Mouse (Mus musculus): ENCODE data around the gene Olfr1389. TPM values are rescaled to one million over a fixed set of nuclear protein-coding genes. Genes with fewer than 3 reads are reported as not detected.
"Not testable (repeated sequence)": the region's sequence is repeated elsewhere in the genome, so short reads cannot be mapped to it uniquely, and the experiment has no call there.

Gene Olfr1389
- not detected in 2 replicates for polyA plus RNA-seq (2015; fragmentation: Nextera tagmentation; extraction: Ambion mirVana)

- no peaks in the 10 kb centered on the region for H3K27me3 ChIP-seq (ENCODE audit: control insufficient read depth, insufficient read depth, low read length)
- ATAC-seq (replicated peaks; ENCODE audit: extremely low read depth, insufficient read depth, low FRiP score), result no peak
- H3K9ac ChIP-seq (ENCODE audit: low read length), result no peak within 1 kb of the TSS
- no peak within 1 kb of the TSS for H3K27ac ChIP-seq (ENCODE audit: low read length)
- WGBS, result 67% methylated on average over 2 of the region's 2 CpGs
- no peaks in the 10 kb centered on the region for H3K9me3 ChIP-seq (replicated peaks; ENCODE audit: control insufficient read depth, low read length)
- H3K4me2 ChIP-seq (ENCODE audit: low read depth, low read length), result no peak within 1 kb of the TSS
- H3K4me1 ChIP-seq (ENCODE audit: control insufficient read depth, insufficient read depth, low read length), result no peaks in the 10 kb centered on the region
- no peaks in the 10 kb centered on the region for H3K36me3 ChIP-seq (ENCODE audit: control insufficient read depth, insufficient read depth)
- no peak within 1 kb of the TSS for H3K4me3 ChIP-seq (ENCODE audit: low read length)
These were observed at the start of gene Olfr1389 for GRCm38 (mm10) chr11:49422767-49423166. Gene Olfr1389, plus strand, starts transcription at chr11:49423067.

- Histone ChIP-seq H3K9me3 (replicated peaks; ENCODE audit: control insufficient read depth, low read length) (no peaks in the 10 kb centered on the region), H3K4me2 (ENCODE audit: low read depth, low read length) (no peak overlapping the region), H3K36me3 (ENCODE audit: control insufficient read depth, insufficient read depth) (no peaks in the 10 kb centered on the region), H3K4me3 (ENCODE audit: low read length) (no peak overlapping the region), H3K27me3 (ENCODE audit: control insufficient read depth, insufficient read depth, low read length) (no peaks in the 10 kb centered on the region), H3K27ac (ENCODE audit: low read length) (no peak overlapping the region), H3K4me1 (ENCODE audit: control insufficient read depth, insufficient read depth, low read length) (no peaks in the 10 kb centered on the region), H3K9ac (ENCODE audit: low read length) (no peak overlapping the region)
- ATAC-seq (replicated peaks; ENCODE audit: extremely low read depth, insufficient read depth, low FRiP score), result no peak
These were observed 39.7 kb upstream of the Olfr1389 start for GRCm38 (mm10) chr11:49383133-49383532.

GRCm38 (mm10) chr11:49386118-49386517 is 36.7 kb upstream of the Olfr1389 start:
- H3K4me2 ChIP-seq (ENCODE audit: low read depth, low read length); ATAC-seq (replicated peaks; ENCODE audit: extremely low read depth, insufficient read depth, low FRiP score): not testable (repeated sequence)
- WGBS, result 84% methylated on average over 7 of the region's 7 CpGs

GRCm38 (mm10) chr11:49392707-49393106 is 30.2 kb upstream of the Olfr1389 start:
- H3K4me2 ChIP-seq (ENCODE audit: low read depth, low read length), result not testable (repeated sequence)

More at GRCm38 (mm10) chr11:49386118-49386517, 36.7 kb upstream of the Olfr1389 start:
- not testable (repeated sequence) for H3K27ac ChIP-seq (ENCODE audit: low read length); H3K9me3 ChIP-seq (replicated peaks; ENCODE audit: control insufficient read depth, low read length); H3K36me3 ChIP-seq (ENCODE audit: control insufficient read depth, insufficient read depth); H3K4me3 ChIP-seq (ENCODE audit: low read length); H3K27me3 ChIP-seq (ENCODE audit: control insufficient read depth, insufficient read depth, low read length); H3K4me1 ChIP-seq (ENCODE audit: control insufficient read depth, insufficient read depth, low read length); H3K9ac ChIP-seq (ENCODE audit: low read length)

GRCm38 (mm10) chr11:49406784-49407183 is 16.1 kb upstream of the Olfr1389 start:
- Histone ChIP-seq H3K27me3 (ENCODE audit: control insufficient read depth, insufficient read depth, low read length) (no peaks in the 10 kb centered on the region), H3K27ac (ENCODE audit: low read length) (no peak overlapping the region)
- 73% methylated on average over 3 of the region's 3 CpGs for WGBS

More at GRCm38 (mm10) chr11:49392707-49393106, 30.2 kb upstream of the Olfr1389 start:
- not testable (repeated sequence) for H3K4me1 ChIP-seq (ENCODE audit: control insufficient read depth, insufficient read depth, low read length); H3K9me3 ChIP-seq (replicated peaks; ENCODE audit: control insufficient read depth, low read length); H3K27me3 ChIP-seq (ENCODE audit: control insufficient read depth, insufficient read depth, low read length); H3K9ac ChIP-seq (ENCODE audit: low read length); H3K27ac ChIP-seq (ENCODE audit: low read length); H3K4me3 ChIP-seq (ENCODE audit: low read length); H3K36me3 ChIP-seq (ENCODE audit: control insufficient read depth, insufficient read depth); ATAC-seq (replicated peaks; ENCODE audit: extremely low read depth, insufficient read depth, low FRiP score)
- WGBS, result 78% methylated on average over 1 of the region's 1 CpGs

GRCm38 (mm10) chr11:49410540-49410939 is 12.3 kb upstream of the Olfr1389 start:
- Histone ChIP-seq H3K27ac (ENCODE audit: low read length) (no peak overlapping the region), H3K9ac (ENCODE audit: low read length) (no peak overlapping the region), H3K9me3 (replicated peaks; ENCODE audit: control insufficient read depth, low read length) (no peaks in the 10 kb centered on the region), H3K4me3 (ENCODE audit: low read length) (no peak overlapping the region), H3K4me2 (ENCODE audit: low read depth, low read length) (no peak overlapping the region), H3K4me1 (ENCODE audit: control insufficient read depth, insufficient read depth, low read length) (no peaks in the 10 kb centered on the region), H3K36me3 (ENCODE audit: control insufficient read depth, insufficient read depth) (no peaks in the 10 kb centered on the region), H3K27me3 (ENCODE audit: control insufficient read depth, insufficient read depth, low read length) (no peaks in the 10 kb centered on the region)
- no peak for ATAC-seq (replicated peaks; ENCODE audit: extremely low read depth, insufficient read depth, low FRiP score)
- 23% methylated on average over 1 of the region's 1 CpGs for WGBS

More at GRCm38 (mm10) chr11:49406784-49407183, 16.1 kb upstream of the Olfr1389 start:
- Histone ChIP-seq H3K4me3 (ENCODE audit: low read length) (no peak overlapping the region), H3K9me3 (replicated peaks; ENCODE audit: control insufficient read depth, low read length) (no peaks in the 10 kb centered on the region), H3K9ac (ENCODE audit: low read length) (no peak overlapping the region), H3K4me2 (ENCODE audit: low read depth, low read length) (no peak overlapping the region), H3K4me1 (ENCODE audit: control insufficient read depth, insufficient read depth, low read length) (no peaks in the 10 kb centered on the region), H3K36me3 (ENCODE audit: control insufficient read depth, insufficient read depth) (no peaks in the 10 kb centered on the region)
- no peak for ATAC-seq (replicated peaks; ENCODE audit: extremely low read depth, insufficient read depth, low FRiP score)

- H3K27ac ChIP-seq (ENCODE audit: low read length), result no peak overlapping the region
- H3K4me1 ChIP-seq (ENCODE audit: control insufficient read depth, insufficient read depth, low read length), result no peaks in the 10 kb centered on the region
- H3K9ac ChIP-seq (ENCODE audit: low read length), result no peak overlapping the region
- WGBS, result 87% methylated on average over 1 of the region's 1 CpGs
- no peak for ATAC-seq (replicated peaks; ENCODE audit: extremely low read depth, insufficient read depth, low FRiP score)
- H3K4me3 ChIP-seq (ENCODE audit: low read length), result no peak overlapping the region
- H3K27me3 ChIP-seq (ENCODE audit: control insufficient read depth, insufficient read depth, low read length), result no peaks in the 10 kb centered on the region
- no peak overlapping the region for H3K4me2 ChIP-seq (ENCODE audit: low read depth, low read length)
- no peaks in the 10 kb centered on the region for H3K9me3 ChIP-seq (replicated peaks; ENCODE audit: control insufficient read depth, low read length)
- H3K36me3 ChIP-seq (ENCODE audit: control insufficient read depth, insufficient read depth), result no peaks in the 10 kb centered on the region
These were observed 2.5 kb downstream of the Olfr1389 start for GRCm38 (mm10) chr11:49425257-49425927.

- no peak overlapping the region for H3K9ac ChIP-seq (ENCODE audit: low read length)
- H3K36me3 ChIP-seq (ENCODE audit: control insufficient read depth, insufficient read depth), result no peaks in the 10 kb centered on the region
- no peak for ATAC-seq (replicated peaks; ENCODE audit: extremely low read depth, insufficient read depth, low FRiP score)
- WGBS, result 74% methylated on average over 2 of the region's 2 CpGs
- H3K27ac ChIP-seq (ENCODE audit: low read length), result no peak overlapping the region
- no peak overlapping the region for H3K4me2 ChIP-seq (ENCODE audit: low read depth, low read length)
- no peak overlapping the region for H3K4me3 ChIP-seq (ENCODE audit: low read length)
- no peaks in the 10 kb centered on the region for H3K4me1 ChIP-seq (ENCODE audit: control insufficient read depth, insufficient read depth, low read length)
- H3K9me3 ChIP-seq (replicated peaks; ENCODE audit: control insufficient read depth, low read length), result no peaks in the 10 kb centered on the region
- H3K27me3 ChIP-seq (ENCODE audit: control insufficient read depth, insufficient read depth, low read length), result no peaks in the 10 kb centered on the region
These were observed 6.8 kb downstream of the Olfr1389 start for GRCm38 (mm10) chr11:49429641-49430040.

GRCm38 (mm10) chr11:49436411-49436810 is 13.5 kb downstream of the Olfr1389 start, which contains the start of gene Olfr1388:
Gene Olfr1388, plus strand, starts transcription at chr11:49436624.
- ATAC-seq (replicated peaks; ENCODE audit: extremely low read depth, insufficient read depth, low FRiP score), result no peak
- no peak within 1 kb of the TSS for H3K27ac ChIP-seq (ENCODE audit: low read length)
- no peak within 1 kb of the TSS for H3K4me3 ChIP-seq (ENCODE audit: low read length)
- H3K4me2 ChIP-seq (ENCODE audit: low read depth, low read length), result no peak within 1 kb of the TSS
- H3K9me3 ChIP-seq (replicated peaks; ENCODE audit: control insufficient read depth, low read length), result no peaks in the 10 kb centered on the region
- H3K36me3 ChIP-seq (ENCODE audit: control insufficient read depth, insufficient read depth), result no peaks in the 10 kb centered on the region
- H3K27me3 ChIP-seq (ENCODE audit: control insufficient read depth, insufficient read depth, low read length), result no peaks in the 10 kb centered on the region
- WGBS, result 24% methylated on average over 3 of the region's 3 CpGs
- no peak within 1 kb of the TSS for H3K9ac ChIP-seq (ENCODE audit: low read length)
- peaks cover 6% of the 10 kb centered on the region; the same call in 1 of the 2 replicates for H3K4me1 ChIP-seq (ENCODE audit: control insufficient read depth, insufficient read depth, low read length)
